Mouse (Mus musculus): ENCODE data around the gene Ndufb7.

- no peak for TF ChIP-seq POLR2A (IDR thresholded peaks at IDR 0.05; ENCODE audit: low read depth, low read length)
- TF ChIP-seq SIN3A (IDR thresholded peaks at IDR 0.05; ENCODE audit: low read length) = no peak
- peak; percentile 44; the same call in 1 of the 2 replicates for TF ChIP-seq EP300 (IDR thresholded peaks at IDR 0.05; ENCODE audit: low read length)
- TF ChIP-seq TCF12 (IDR thresholded peaks at IDR 0.05; ENCODE audit: low read depth, low read length) = no peak
- TF ChIP-seq JUN (IDR thresholded peaks at IDR 0.05; ENCODE audit: insufficient read depth, low read depth, low read length) = peak; percentile 34; the same call in 1 of the 2 replicates
- TF ChIP-seq ZC3H11A (IDR thresholded peaks at IDR 0.05; ENCODE audit: low read depth, low read length) = no peak
- TF ChIP-seq NELFE (IDR thresholded peaks at IDR 0.05; ENCODE audit: low read depth, low read length) = no peak
- no peak for TF ChIP-seq RCOR1 (conservative IDR thresholded peaks at IDR 0.05; ENCODE audit: low read depth, low read length)
- TF ChIP-seq MEF2A (IDR thresholded peaks at IDR 0.05; ENCODE audit: borderline replicate concordance, low read depth, low read length) = no peak
- TF ChIP-seq CTCF (conservative IDR thresholded peaks at IDR 0.05 in 1 of 2, IDR thresholded peaks at IDR 0.05 in 1 of 2; ENCODE audit: low read depth in 2 of 2, low read length in 2 of 2) = no peak
- no peak for TF ChIP-seq ZMIZ1 (IDR thresholded peaks at IDR 0.05; ENCODE audit: low read depth, low read length)
Observed at GRCm38 (mm10) chr8:83619568-83620285, 53.3 kb downstream of the Ndufb7 start.

Data from CH12.LX (cell line).